Mouse (Mus musculus) embryonic fibroblast, embryonic 13.5 days (primary cell): ENCODE measurements around the gene Gm49353. TPM values are rescaled to one million over a fixed set of nuclear protein-coding genes. Genes with fewer than 3 reads are reported as not detected.

Experiments
- H3K27ac ChIP-seq: 2 replicates; pipeline ENCODE4 v1.5.1; 2012; ENCODE audit warnings: low read length, control low read depth, inconsistent platforms; ENCODE audit not compliant: insufficient read depth
- H3K4me1 ChIP-seq: 2 replicates; pipeline ENCODE4 v1.6.1; 2011; ENCODE audit warnings: low read length; ENCODE audit not compliant: control insufficient read depth, insufficient read depth
- H3K4me3 ChIP-seq: 2 replicates; pipeline ENCODE4 v1.5.1; 2011; ENCODE audit warnings: mild to moderate bottlenecking, control low read depth, low read length; ENCODE audit not compliant: insufficient read depth
- CTCF ChIP-seq: IDR thresholded peaks from 2 replicates; pipeline ENCODE4 v1.5.1; 2011; ENCODE audit warnings: mild to moderate bottlenecking, control low read depth, low read length, moderate library complexity, borderline replicate concordance; ENCODE audit not compliant: insufficient read depth
- POLR2A ChIP-seq: IDR thresholded peaks from 2 replicates; pipeline ENCODE4 v1.6.1; 2011; ENCODE audit warnings: low read depth, mild to moderate bottlenecking, control low read depth, low read length, moderate library complexity
- polyA plus RNA-seq: library from polyadenylated mRNA; stranded (reverse); fragments of >200 nt; gene quantifications from 2 replicates; pipeline ENCODE4 v1.2.4, GENCODE M21; 2011; ENCODE audit warnings: low read depth; ENCODE audit not compliant: missing spikeins, insufficient read length

Gm49353 gene
- not detected in 2 replicates for polyA plus RNA-seq

GRCm38 (mm10) chr10:29198642-29199041 is at the start of gene Gm49353:
TSS of gene Gm49353 (plus strand) at chr10:29198954.
- H3K27ac ChIP-seq: no peak within 1 kb of the TSS
- TF ChIP-seq CTCF: no peak
- no peaks in the 10 kb centered on the region for H3K4me1 ChIP-seq

GRCm38 (mm10) chr10:29155304-29155703 is 43.5 kb upstream of the Gm49353 start:
- Histone ChIP-seq H3K27ac (no peak overlapping the region), H3K4me3 (no peak overlapping the region), H3K4me1 (no peaks in the 10 kb centered on the region)
- TF ChIP-seq CTCF: no peak
- no peak for TF ChIP-seq POLR2A

More at GRCm38 (mm10) chr10:29198642-29199041, at the start of gene Gm49353:
- H3K4me3 ChIP-seq: no peak within 1 kb of the TSS

GRCm38 (mm10) chr10:29161664-29162063 is 37.1 kb upstream of the Gm49353 start:
- no peak overlapping the region for H3K4me3 ChIP-seq
- H3K4me1 ChIP-seq: no peaks in the 10 kb centered on the region
- TF ChIP-seq POLR2A: no peak
- no peak for TF ChIP-seq CTCF
- H3K27ac ChIP-seq: no peak overlapping the region

GRCm38 (mm10) chr10:29173778-29174177 is 25.0 kb upstream of the Gm49353 start:
- Histone ChIP-seq H3K4me3 (no peak overlapping the region), H3K27ac (no peak overlapping the region), H3K4me1 (no peaks in the 10 kb centered on the region)
- TF ChIP-seq CTCF (no peak), POLR2A (no peak)

GRCm38 (mm10) chr10:29175656-29176055 is 23.1 kb upstream of the Gm49353 start:
- Histone ChIP-seq H3K4me1 (no peaks in the 10 kb centered on the region), H3K4me3 (no peak overlapping the region), H3K27ac (no peak overlapping the region)
- no peak for TF ChIP-seq POLR2A
- TF ChIP-seq CTCF: no peak

GRCm38 (mm10) chr10:29176881-29177280 is 21.9 kb upstream of the Gm49353 start:
- Histone ChIP-seq H3K27ac (no peak overlapping the region), H3K4me1 (no peaks in the 10 kb centered on the region), H3K4me3 (no peak overlapping the region)
- TF ChIP-seq POLR2A (no peak), CTCF (no peak)

- no peaks in the 10 kb centered on the region for H3K4me1 ChIP-seq
- H3K4me3 ChIP-seq: no peak overlapping the region
- no peak for TF ChIP-seq CTCF
- TF ChIP-seq POLR2A: no peak
- H3K27ac ChIP-seq: no peak overlapping the region
Observed at GRCm38 (mm10) chr10:29178003-29178402, 20.8 kb upstream of the Gm49353 start.

- Histone ChIP-seq H3K27ac (no peak overlapping the region), H3K4me1 (no peaks in the 10 kb centered on the region), H3K4me3 (no peak overlapping the region)
- no peak for TF ChIP-seq CTCF
- TF ChIP-seq POLR2A: no peak
Observed at GRCm38 (mm10) chr10:29180210-29180609, 18.5 kb upstream of the Gm49353 start.

GRCm38 (mm10) chr10:29181046-29181445 is 17.7 kb upstream of the Gm49353 start:
- H3K27ac ChIP-seq: no peak overlapping the region
- TF ChIP-seq POLR2A (no peak), CTCF (no peak)
- H3K4me1 ChIP-seq: no peaks in the 10 kb centered on the region
- H3K4me3 ChIP-seq: no peak overlapping the region

GRCm38 (mm10) chr10:29193769-29194168 is 5.0 kb upstream of the Gm49353 start:
- Histone ChIP-seq H3K27ac (no peak overlapping the region), H3K4me1 (no peaks in the 10 kb centered on the region), H3K4me3 (no peak overlapping the region)
- TF ChIP-seq POLR2A: no peak
- no peak for TF ChIP-seq CTCF

GRCm38 (mm10) chr10:29196811-29197210 is 1.9 kb upstream of the Gm49353 start:
- H3K4me1 ChIP-seq: no peaks in the 10 kb centered on the region
- no peak overlapping the region for H3K27ac ChIP-seq
- TF ChIP-seq CTCF (no peak), POLR2A (no peak)
- H3K4me3 ChIP-seq: no peak overlapping the region
